Mouse (Mus musculus) cerebellum, postnatal 4 days (tissue): ENCODE results near the gene Zdhhc13.

Source experiments
- DNase-seq, 2 experiments: peaks; one replicate each; pipeline ENCODE4 v3.0.0; 2022; ENCODE audit warnings: low spot score in 2 of 2, mixed read lengths in 1 of 2

Zdhhc13 gene

GRCm38 (mm10) chr7:48842353-48842752, 53.5 kb downstream of the Zdhhc13 start:
- DNase-seq: no peak

- DNase-seq: no peak
Observed at GRCm38 (mm10) chr7:48843541-48843940, 54.7 kb downstream of the Zdhhc13 start.

- DNase-seq: no peak
Observed at GRCm38 (mm10) chr7:48845213-48845973, 56.6 kb downstream of the Zdhhc13 start.

DNA sequence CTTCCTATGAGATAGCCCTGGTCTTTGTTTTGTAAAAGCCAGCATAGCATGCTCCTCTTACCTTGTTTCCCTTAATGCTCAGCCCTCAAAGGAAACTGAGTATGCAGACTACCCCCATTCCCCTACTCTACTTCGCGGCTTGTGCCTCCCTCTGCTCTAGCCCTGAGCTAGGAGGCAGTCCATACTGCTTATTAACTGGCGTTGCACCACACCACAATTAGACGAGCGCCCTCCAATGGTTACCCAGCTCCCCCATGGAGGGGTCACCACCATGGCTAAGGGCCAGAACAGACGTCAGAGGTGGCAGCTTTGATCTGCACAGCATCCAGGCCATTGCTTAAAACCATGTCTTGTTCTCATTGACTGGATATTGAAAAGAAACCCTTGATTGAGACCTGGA, 58.0 kb downstream of the Zdhhc13 start:
- no peak for DNase-seq

- no peak for DNase-seq
Observed at GRCm38 (mm10) chr7:48847820-48848650, 59.2 kb downstream of the Zdhhc13 start, which contains the start of gene Csrp3. Gene Csrp3, minus strand, starts transcription at chr7:48848033.

GRCm38 (mm10) chr7:48851529-48852104, 62.8 kb downstream of the Zdhhc13 start:
- DNase-seq: no peak

- no peak for DNase-seq
Observed at GRCm38 (mm10) chr7:48853496-48853895, 64.7 kb downstream of the Zdhhc13 start.

DNA sequence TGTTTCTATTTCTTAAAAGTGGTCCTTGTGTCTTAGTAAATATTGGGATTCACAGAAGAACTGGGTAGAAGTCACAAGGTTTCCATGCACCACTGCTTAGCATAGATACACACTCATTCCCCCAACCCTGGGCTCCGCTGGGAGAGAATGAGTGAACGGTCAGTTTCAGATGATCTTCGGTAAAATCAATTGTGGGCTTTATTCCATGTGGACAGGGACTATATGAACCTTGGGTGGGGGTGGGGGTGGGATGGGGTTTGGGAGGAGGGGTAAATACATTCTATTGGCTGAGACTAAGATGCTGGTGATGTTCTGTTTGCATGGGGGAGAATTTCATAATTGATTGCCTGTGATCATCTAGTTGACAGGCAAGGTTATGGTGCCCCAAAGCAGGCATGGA, 66.7 kb downstream of the Zdhhc13 start:
- no peak for DNase-seq

DNA sequence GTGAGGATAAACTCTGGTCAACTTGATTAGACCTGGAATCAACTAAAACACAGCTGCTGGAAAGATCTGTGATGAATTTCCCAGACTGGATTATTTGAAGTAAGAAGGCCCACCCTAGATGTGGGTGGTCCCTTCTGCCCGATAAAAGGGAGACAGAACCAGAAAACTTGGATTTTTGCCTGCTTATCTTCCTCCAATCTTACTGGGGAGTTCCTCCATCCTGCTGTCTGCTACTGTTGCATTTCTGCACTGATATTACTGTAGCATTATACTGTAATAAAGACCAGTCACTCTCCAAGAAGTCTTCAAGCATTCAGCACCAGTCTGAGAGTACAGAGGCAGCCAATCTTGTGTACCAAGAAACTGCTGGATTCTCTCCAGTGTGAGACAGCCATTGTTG, 69.5 kb downstream of the Zdhhc13 start:
- DNase-seq: no peak

GRCm38 (mm10) chr7:48859362-48859761, 70.6 kb downstream of the Zdhhc13 start:
- no peak for DNase-seq

GRCm38 (mm10) chr7:48860948-48861347, 72.1 kb downstream of the Zdhhc13 start:
- DNase-seq: peak in 1 of 2 experiments; percentile 6

DNA sequence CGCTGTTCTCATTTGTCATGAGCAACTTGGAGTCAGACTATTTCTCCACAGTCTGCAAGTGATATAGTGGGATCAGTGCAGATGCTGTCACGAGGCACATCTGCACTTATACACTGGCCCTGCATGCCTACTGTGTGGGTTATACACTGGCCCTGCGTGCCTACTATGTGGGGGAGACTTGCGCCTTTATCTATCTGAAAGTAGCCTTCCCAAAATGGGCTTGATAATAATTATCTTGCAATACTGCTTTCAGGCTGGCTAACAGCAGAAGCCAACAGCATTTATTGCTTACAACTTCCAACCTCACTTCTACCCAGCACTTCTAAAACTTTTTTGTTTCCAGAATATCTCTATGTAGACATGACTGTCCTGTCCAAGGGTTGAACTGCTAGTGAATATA, 73.0 kb downstream of the Zdhhc13 start:
- DNase-seq: no peak

- DNase-seq: no peak
Observed at GRCm38 (mm10) chr7:48864199-48864598, 75.4 kb downstream of the Zdhhc13 start.

GRCm38 (mm10) chr7:48864671-48865458, 76.1 kb downstream of the Zdhhc13 start:
- no peak for DNase-seq

DNA sequence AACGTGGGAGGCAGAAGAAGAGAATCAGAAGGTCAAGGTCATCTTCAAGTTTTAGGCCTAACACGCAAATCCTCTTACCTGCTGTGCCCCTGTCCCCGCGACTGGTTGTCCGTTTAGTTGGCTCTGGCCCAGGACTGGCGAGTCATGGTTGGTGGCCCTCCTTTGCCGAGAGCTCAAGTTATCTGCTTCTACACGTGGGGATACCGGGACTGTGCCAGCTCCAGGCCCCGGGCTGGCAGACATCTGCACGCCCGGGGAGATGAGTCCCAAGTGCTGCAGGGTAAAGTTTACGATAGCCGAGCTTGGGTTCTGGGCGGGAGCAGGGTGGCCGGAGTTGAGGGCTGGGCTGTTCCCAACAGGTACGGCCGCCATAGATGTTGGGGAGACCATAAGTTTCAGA, 78.8 kb downstream of the Zdhhc13 start:
- no peak for DNase-seq

- no peak for DNase-seq
Observed at GRCm38 (mm10) chr7:48870144-48870543, 81.3 kb downstream of the Zdhhc13 start.

DNA sequence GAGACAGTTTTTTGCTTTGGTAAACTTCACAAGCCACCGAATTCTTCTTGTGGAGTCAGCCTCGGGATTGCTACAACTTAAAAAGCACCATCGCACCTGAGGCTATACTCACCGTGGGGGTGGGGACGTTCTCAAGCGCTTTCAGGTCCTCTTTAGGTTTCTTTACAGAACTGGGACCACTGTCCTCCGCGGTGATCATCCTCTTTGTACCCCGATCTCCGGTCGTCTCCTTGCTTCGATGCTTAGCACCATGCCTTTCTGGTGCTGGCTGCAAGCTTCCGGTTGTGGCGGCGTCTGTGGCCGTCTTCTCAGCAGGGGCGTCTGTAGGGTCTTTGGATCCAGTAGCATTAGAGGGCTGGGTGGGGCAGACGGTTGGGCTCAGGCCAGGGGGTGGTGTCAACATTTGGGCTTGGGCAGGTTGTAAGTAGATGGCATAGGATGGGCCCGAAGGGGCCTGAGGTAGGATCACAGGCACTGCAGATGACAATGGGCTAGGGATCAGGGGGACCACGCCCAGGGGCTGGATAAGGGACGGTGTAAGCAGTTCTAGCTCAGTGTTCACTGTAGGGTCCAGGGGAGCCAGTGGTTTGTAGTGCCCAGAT, 81.9 kb downstream of the Zdhhc13 start:
- DNase-seq: no peak

GRCm38 (mm10) chr7:48871292-48871691, 82.5 kb downstream of the Zdhhc13 start:
- no peak for DNase-seq

DNA sequence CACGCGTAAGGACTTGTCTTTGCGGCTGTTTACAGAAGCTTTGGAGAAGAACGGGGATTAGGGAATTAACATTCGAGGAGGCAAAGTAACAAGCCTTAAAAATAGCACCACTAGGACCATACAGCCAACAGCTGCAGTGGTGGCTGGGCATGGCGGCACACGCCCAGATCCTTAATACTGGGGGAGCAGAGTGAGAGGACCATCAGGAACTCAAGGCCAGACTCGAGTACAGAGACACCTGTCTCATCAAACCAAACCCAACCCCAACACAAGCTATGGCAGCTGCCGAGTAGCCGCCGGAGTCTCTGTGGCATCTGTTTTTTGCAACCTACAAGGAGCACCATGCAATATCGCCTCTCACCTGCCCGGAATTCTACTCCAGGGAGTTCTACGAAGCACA, 86.3 kb downstream of the Zdhhc13 start:
- DNase-seq: no peak

GRCm38 (mm10) chr7:48876526-48876925, 87.7 kb downstream of the Zdhhc13 start:
- DNase-seq: peak in 1 of 2 experiments; percentile 43
